Mouse (Mus musculus): ENCODE measurements around the gene Rundc3b.

Rundc3b gene

DNA sequence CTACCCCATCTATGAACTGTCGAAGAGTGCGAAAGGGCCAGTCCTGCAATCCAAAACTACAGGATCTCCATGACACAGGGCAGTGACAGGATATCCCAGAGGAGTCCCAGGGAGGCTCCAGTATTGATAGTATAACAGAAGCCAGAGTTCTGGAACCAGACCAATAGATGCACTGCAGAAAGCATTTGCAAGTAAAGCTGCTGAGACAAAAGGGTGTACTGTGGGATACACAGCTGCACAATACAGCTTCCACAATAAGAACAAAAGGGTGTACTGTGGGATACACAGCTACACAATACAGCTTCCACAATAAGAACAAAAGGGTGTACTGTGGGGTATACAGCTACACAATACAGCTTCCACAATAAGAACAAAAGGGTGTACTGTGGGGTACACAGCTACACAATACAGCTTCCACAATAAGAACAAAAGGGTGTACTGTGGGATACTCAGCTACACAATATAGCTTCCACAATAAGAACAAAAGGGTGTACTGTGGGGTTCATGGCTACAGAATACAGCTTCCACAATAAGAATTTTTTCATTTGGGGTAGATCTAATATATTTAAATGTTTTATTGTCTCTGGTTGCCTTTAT is 134.0 kb downstream of the Rundc3b start:
- no peak for DNase-seq (ENCODE audit: low spot score in 2 of 2)

DNA sequence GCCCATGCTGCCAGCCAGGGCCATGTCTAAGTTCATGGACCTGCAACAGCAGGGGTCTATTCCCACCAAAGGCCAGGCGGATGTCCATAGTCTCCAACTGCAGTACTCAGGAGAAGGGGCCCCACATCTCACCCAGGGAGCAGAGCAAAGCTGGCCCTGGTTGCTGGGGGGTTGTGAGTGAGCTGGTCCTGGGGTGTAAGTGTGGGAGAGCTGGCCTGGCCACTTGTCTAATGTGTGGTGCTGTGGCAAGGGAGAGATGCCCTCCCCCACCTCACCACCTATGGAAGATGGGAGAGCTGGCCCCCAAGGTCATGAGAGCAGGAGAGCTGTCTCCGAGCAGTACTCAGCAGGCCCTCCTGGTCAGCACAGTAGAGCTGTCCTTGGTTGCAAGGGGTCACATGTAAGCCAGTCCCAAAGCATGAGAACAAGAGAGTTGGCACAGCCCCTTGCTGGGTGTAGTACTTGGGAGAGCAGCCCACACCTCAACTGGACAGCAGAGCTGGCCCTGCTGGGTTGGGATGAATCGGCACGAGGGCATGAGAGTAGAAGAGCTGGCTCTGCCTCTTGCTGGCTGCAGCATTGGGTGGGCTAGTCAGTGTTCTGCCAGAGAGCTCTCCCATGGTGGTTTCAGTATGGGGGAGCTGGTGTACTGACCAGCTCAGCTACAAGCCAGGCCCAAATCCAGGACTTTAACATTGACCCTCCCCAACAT is 134.6 kb downstream of the Rundc3b start:
- no peak for DNase-seq (ENCODE audit: low spot score in 2 of 2)

DNA sequence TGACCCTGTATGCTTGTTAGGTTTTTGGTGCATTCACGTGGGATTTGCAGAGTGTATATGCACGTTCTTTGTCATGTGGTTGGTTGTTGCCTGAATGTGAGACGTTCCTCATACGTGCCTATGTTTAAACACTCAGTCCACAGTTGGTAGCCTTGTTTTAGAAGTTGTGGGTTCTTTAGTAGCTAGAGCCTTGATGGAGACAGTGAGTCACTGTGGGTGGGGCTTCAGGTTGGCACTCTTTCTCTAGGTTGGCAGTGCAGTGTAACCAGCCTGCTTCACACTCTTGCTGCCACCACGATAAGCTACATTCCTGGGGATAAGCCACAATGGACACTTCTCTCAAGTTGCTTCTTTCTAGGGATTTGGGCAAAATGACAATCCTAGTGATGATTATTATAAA is 166.2 kb downstream of the Rundc3b start:
- DNase-seq (ENCODE audit: low spot score in 2 of 2), result no peak

DNA sequence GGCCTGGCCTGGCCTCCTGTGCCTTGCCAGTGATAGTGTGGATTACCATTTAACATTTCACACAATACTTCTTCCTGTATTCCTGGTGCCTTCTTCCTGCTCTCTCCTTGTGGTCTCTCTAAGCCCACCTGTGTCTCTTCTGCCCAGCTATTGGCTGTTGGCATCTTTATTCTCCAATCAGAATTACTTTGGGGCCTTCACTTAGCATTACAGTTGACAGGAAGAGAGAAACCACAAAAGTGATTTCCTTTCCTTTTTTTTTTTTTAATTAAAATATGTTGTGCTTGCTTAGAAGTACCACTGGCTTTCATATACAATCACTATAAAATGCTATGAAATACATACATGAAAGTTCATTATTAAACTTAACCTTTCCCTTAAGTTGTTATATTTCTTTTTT is 167.2 kb downstream of the Rundc3b start:
- DNase-seq (ENCODE audit: low spot score in 2 of 2), result no peak
